22 mouse cellular contexts compared by ENCODE assay signal in the genomic region with DNA sequence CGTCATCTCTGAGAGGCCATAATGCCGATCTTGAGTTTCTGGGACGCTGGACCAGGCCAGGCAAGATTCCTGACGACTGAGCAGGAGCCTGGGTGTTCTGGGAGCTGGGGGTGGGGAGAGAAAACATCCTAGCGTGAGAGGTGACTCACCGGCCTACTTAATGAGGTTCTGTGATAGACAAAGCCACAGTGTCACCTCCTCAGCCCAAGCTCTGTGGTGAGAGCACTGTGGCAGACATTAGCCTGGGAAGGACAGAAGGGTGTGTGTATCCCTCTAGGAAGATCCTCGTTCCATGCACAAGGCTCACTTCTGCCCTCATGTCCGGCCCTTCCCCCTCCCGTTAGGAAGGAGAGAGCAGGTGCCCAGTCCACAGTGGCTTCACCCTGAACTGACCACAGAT. TPM values are rescaled to one million over a fixed set of nuclear protein-coding genes. Genes with fewer than 3 reads are reported as not detected.
DNase-seq lines count a peak whose midpoint lies in the region; ATAC-seq lines count a peak whose summit lies in the region.
"Had no signal": no experiment of that assay in that cellular context is flagged by ENCODE, and none has a peak within 500 bp of the region (broad histone marks: within the 10 kb centered on the region; RNA-seq: fewer than 3 reads in every experiment).

No protein-coding gene starts in this region.

- H3K4me2 ChIP-seq in hindbrain, embryonic 11.5 days (replicated peaks; ENCODE audit: low read depth, low read length) = no peak overlapping the region
- no peak overlapping the region for H3K4me2 ChIP-seq in hindbrain, embryonic 16.5 days (ENCODE audit: low read length)
- 0 out of 2 replicates have a peak overlapping the region, but pooled peaks have one; percentile 24 for H3K4me2 ChIP-seq in stomach, embryonic 16.5 days (ENCODE audit: low read depth, low read length)
- H3K4me2 ChIP-seq: heart, embryonic 13.5 days; midbrain, embryonic 15.5 days; neural tube, embryonic 12.5 days had no signal

- no peaks in the 10 kb centered on the region for H3K9me3 ChIP-seq in hindbrain, embryonic 11.5 days (ENCODE audit: control insufficient read depth, low read length)
- no peaks in the 10 kb centered on the region for H3K9me3 ChIP-seq in hindbrain, embryonic 16.5 days (ENCODE audit: control insufficient read depth, low read length)
- no peaks in the 10 kb centered on the region for H3K9me3 ChIP-seq in stomach, embryonic 16.5 days (replicated peaks; ENCODE audit: control insufficient read depth, low read length)
- H3K9me3 ChIP-seq: heart, embryonic 13.5 days; midbrain, embryonic 15.5 days; neural tube, embryonic 12.5 days had no signal

- no peaks in the 10 kb centered on the region for H3K27me3 ChIP-seq in hindbrain, embryonic 11.5 days (ENCODE audit: control insufficient read depth, insufficient read depth, low read length)
- H3K27me3 ChIP-seq in hindbrain, embryonic 16.5 days (replicated peaks; ENCODE audit: control insufficient read depth, insufficient read depth, low read length) = no peaks in the 10 kb centered on the region
- no peaks in the 10 kb centered on the region for H3K27me3 ChIP-seq in stomach, embryonic 16.5 days (ENCODE audit: control insufficient read depth, insufficient read depth, low read length)
- H3K27me3 ChIP-seq: heart, embryonic 13.5 days; midbrain, embryonic 15.5 days; neural tube, embryonic 12.5 days had no signal

- H3K4me1 ChIP-seq in hindbrain, embryonic 11.5 days (replicated peaks; ENCODE audit: control insufficient read depth, insufficient read depth, low read length) = no peaks in the 10 kb centered on the region
- no peaks in the 10 kb centered on the region for H3K4me1 ChIP-seq in hindbrain, embryonic 16.5 days (ENCODE audit: control insufficient read depth, insufficient read depth, low read depth, low read length)
- H3K4me1 ChIP-seq in stomach, embryonic 16.5 days (ENCODE audit: control insufficient read depth, insufficient read depth, low read length) = no peaks in the 10 kb centered on the region
- H3K4me1 ChIP-seq: midbrain, embryonic 15.5 days; neural tube, embryonic 12.5 days had no signal

- intact Hi-C loops in left cerebral cortex, postnatal 36 days (cut with DNase I) = no loop called here

- 0 out of 2 replicates have a peak, but pooled peaks have one; percentile 12 for ATAC-seq in hindbrain, embryonic 11.5 days (ENCODE audit: low FRiP score)
- ATAC-seq in hindbrain, embryonic 16.5 days = no peak
- ATAC-seq in stomach, embryonic 16.5 days (ENCODE audit: insufficient read depth, low FRiP score) = peak; percentile 38; the same call in 1 of the 2 replicates
- ATAC-seq: activated CD4-positive, CD25-positive, alpha-beta regulatory T cell, adult 4 months; midbrain, embryonic 15.5 days had no signal

- no peak overlapping the region for H3K9ac ChIP-seq in hindbrain, embryonic 11.5 days (ENCODE audit: low read depth, low read length)
- no peak overlapping the region for H3K9ac ChIP-seq in hindbrain, embryonic 16.5 days (ENCODE audit: low read depth, low read length)
- no peak overlapping the region for H3K9ac ChIP-seq in stomach, embryonic 16.5 days (ENCODE audit: low read length)
- H3K9ac ChIP-seq: heart, embryonic 13.5 days; midbrain, embryonic 15.5 days; neural tube, embryonic 12.5 days had no signal

- no peak for DNase-seq in hindbrain, embryonic 11.5 days (ENCODE audit: low spot score)
- peak; percentile 7 for DNase-seq in ovary, postnatal 36 days (ENCODE audit: low spot score)
- DNase-seq in ovary, postnatal 14 days (ENCODE audit: low spot score) = no peak
- DNase-seq in brain, adult 2 months (ENCODE audit: low read depth, low spot score) = peak; percentile 24
- DNase-seq in right cerebral cortex, postnatal 4 days = no peak
- DNase-seq in left cerebral cortex, postnatal 36 days (ENCODE audit: low spot score in 2 of 2) = no peak
- DNase-seq: spleen, adult 18-20 months had no signal

- 83% methylated on average over 9 of the region's 9 CpGs for WGBS in hindbrain, embryonic 11.5 days
- WGBS in hindbrain, embryonic 16.5 days = 81% methylated on average over 9 of the region's 9 CpGs
- 60% methylated on average over 9 of the region's 9 CpGs for WGBS in stomach, embryonic 16.5 days

- H3K36me3 ChIP-seq in hindbrain, embryonic 11.5 days (ENCODE audit: control insufficient read depth, insufficient read depth, low read length) = no peaks in the 10 kb centered on the region
- H3K36me3 ChIP-seq in hindbrain, embryonic 16.5 days (ENCODE audit: control insufficient read depth, insufficient read depth, low read length) = no peaks in the 10 kb centered on the region
- H3K36me3 ChIP-seq in stomach, embryonic 16.5 days (ENCODE audit: control insufficient read depth, insufficient read depth, low read length) = no peaks in the 10 kb centered on the region
- H3K36me3 ChIP-seq: G1E; heart, embryonic 13.5 days; midbrain, embryonic 15.5 days; neural tube, embryonic 12.5 days had no signal

- H3K4me3 ChIP-seq in hindbrain, embryonic 11.5 days (ENCODE audit: low read depth, low read length) = no peak overlapping the region
- no peak overlapping the region for H3K4me3 ChIP-seq in hindbrain, embryonic 16.5 days (ENCODE audit: low read length)
- H3K4me3 ChIP-seq in stomach, embryonic 16.5 days (replicated peaks; ENCODE audit: low read length) = no peak overlapping the region
- H3K4me3 ChIP-seq: heart, embryonic 13.5 days; midbrain, embryonic 15.5 days; neural tube, embryonic 12.5 days had no signal

- H3K27ac ChIP-seq in hindbrain, embryonic 11.5 days (ENCODE audit: low read depth, low read length) = no peak overlapping the region
- H3K27ac ChIP-seq in hindbrain, embryonic 16.5 days (ENCODE audit: low read depth, low read length) = no peak overlapping the region
- peak overlapping the region; percentile 79; the same call in 1 of the 2 replicates for H3K27ac ChIP-seq in stomach, embryonic 16.5 days (ENCODE audit: low read length)
- H3K27ac ChIP-seq: heart, embryonic 13.5 days; midbrain, embryonic 15.5 days; neural tube, embryonic 12.5 days had no signal

RNA-seq across cellular contexts. Expression of gene Cdsn, which starts 5.4 kb away (rescaled TPM):
- polyA plus RNA-seq in hindbrain, embryonic 11.5 days (2014; fragmentation: Nextera tagmentation; extraction: Ambion mirVana) = 0.06 and 0.20 TPM in 2 replicates
- polyA plus RNA-seq in hindbrain, embryonic 16.5 days (2015; fragmentation: Nextera tagmentation; extraction: Ambion mirVana) = 0.19 and 0.28 TPM in 2 replicates
- polyA plus RNA-seq in stomach, embryonic 16.5 days (2015; fragmentation: Nextera tagmentation; extraction: Ambion mirVana) = 7.7 and 24.9 TPM in 2 replicates
- 1 to 10 TPM; 1.4 to 1.6 TPM for total RNA-seq in left cerebral cortex, postnatal 36 days (2021)
- total RNA-seq: G1E; hematopoietic stem cell, adult 5-6 weeks; megakaryocyte progenitor cell, adult 5-6 weeks had no signal
- polyA plus RNA-seq: activated CD4-positive, CD25-positive, alpha-beta regulatory T cell, adult 4 months; embryonic facial prominence, embryonic 11.5 days; G1E; neural tube, embryonic 12.5 days had no signal

RNA-seq across cellular contexts. Expression of gene 2300002M23Rik, which starts 9.9 kb away (rescaled TPM):
- not detected in 2 replicates for polyA plus RNA-seq in hindbrain, embryonic 11.5 days (2014; fragmentation: Nextera tagmentation; extraction: Ambion mirVana)
- 0.11 and 0.12 TPM in 2 replicates for polyA plus RNA-seq in hindbrain, embryonic 16.5 days (2015; fragmentation: Nextera tagmentation; extraction: Ambion mirVana)
- polyA plus RNA-seq in stomach, embryonic 16.5 days (2015; fragmentation: Nextera tagmentation; extraction: Ambion mirVana) = 115 and 211 TPM in 2 replicates
- not detected for total RNA-seq in left cerebral cortex, postnatal 36 days (2021)
- total RNA-seq: hematopoietic stem cell, adult 5-6 weeks; layer of hippocampus, postnatal 25 days; megakaryocyte progenitor cell, adult 5-6 weeks had no signal
- polyA plus RNA-seq: activated CD4-positive, CD25-positive, alpha-beta regulatory T cell, adult 4 months; embryonic facial prominence, embryonic 11.5 days; frontal cortex, adult 2 months; G1E; heart, embryonic 13.5 days; large intestine, adult 2 months; liver, embryonic 16.5 days; midbrain, embryonic 15.5 days; neural tube, embryonic 12.5 days had no signal

RNA-seq across cellular contexts. Expression of gene Psors1c2, which starts 24.4 kb away (rescaled TPM):
- 0.67 and 0.97 TPM in 2 replicates for polyA plus RNA-seq in hindbrain, embryonic 11.5 days (2014; fragmentation: Nextera tagmentation; extraction: Ambion mirVana)
- polyA plus RNA-seq in hindbrain, embryonic 16.5 days (2015; fragmentation: Nextera tagmentation; extraction: Ambion mirVana) = 0.94 and 1.1 TPM in 2 replicates
- polyA plus RNA-seq in stomach, embryonic 16.5 days (2015; fragmentation: Nextera tagmentation; extraction: Ambion mirVana) = 1.3 and 2.0 TPM in 2 replicates
- total RNA-seq in left cerebral cortex, postnatal 36 days (2021) = 1 to 10 TPM in 1 of 2 experiments, under 1 TPM in 1; 0.79 to 2.5 TPM
- total RNA-seq: hematopoietic stem cell, adult 5-6 weeks; megakaryocyte progenitor cell, adult 5-6 weeks had no signal
- polyA plus RNA-seq: activated CD4-positive, CD25-positive, alpha-beta regulatory T cell, adult 4 months; gonadal fat pad, adult 2 months had no signal

RNA-seq across cellular contexts. Expression of gene Cchcr1, which starts 40.5 kb away (rescaled TPM):
- polyA plus RNA-seq in hindbrain, embryonic 11.5 days (2014; fragmentation: Nextera tagmentation; extraction: Ambion mirVana) = 8.3 and 8.9 TPM in 2 replicates
- polyA plus RNA-seq in hindbrain, embryonic 16.5 days (2015; fragmentation: Nextera tagmentation; extraction: Ambion mirVana) = 5.8 and 6.3 TPM in 2 replicates
- 17.5 and 19.4 TPM in 2 replicates for polyA plus RNA-seq in stomach, embryonic 16.5 days (2015; fragmentation: Nextera tagmentation; extraction: Ambion mirVana)
- 10 to 100 TPM; 10.1 to 15.2 TPM for total RNA-seq in left cerebral cortex, postnatal 36 days (2021)

RNA-seq across cellular contexts. Expression of gene Tcf19, which starts 40.7 kb away (rescaled TPM):
- polyA plus RNA-seq in hindbrain, embryonic 11.5 days (2014; fragmentation: Nextera tagmentation; extraction: Ambion mirVana) = 49.4 and 50.8 TPM in 2 replicates
- 16.4 and 21.2 TPM in 2 replicates for polyA plus RNA-seq in hindbrain, embryonic 16.5 days (2015; fragmentation: Nextera tagmentation; extraction: Ambion mirVana)
- 79.6 and 83.1 TPM in 2 replicates for polyA plus RNA-seq in stomach, embryonic 16.5 days (2015; fragmentation: Nextera tagmentation; extraction: Ambion mirVana)
- total RNA-seq in left cerebral cortex, postnatal 36 days (2021) = 10 to 100 TPM in 1 of 2 experiments, 1 to 10 TPM in 1; 9.0 to 13.4 TPM

Comparison
In these comparisons a context has a peak if more than half of its experiments do, and no peak if none do; other contexts are left out.
1. DNase-seq: peak in ovary, postnatal 36 days (single experiment) and brain, adult 2 months (single experiment); none in hindbrain, embryonic 11.5 days (single experiment), ovary, postnatal 14 days (single experiment), right cerebral cortex, postnatal 4 days (single experiment) and left cerebral cortex, postnatal 36 days (0 of 2).
2. RNA of gene 2300002M23Rik, which starts 9.9 kb away (polyA plus RNA-seq): 115 to 211 TPM in stomach, embryonic 16.5 days; 0.11 to 0.12 TPM in hindbrain, embryonic 16.5 days and not detected in hindbrain, embryonic 11.5 days; every median in the first group is over 100 times any median in the second.